Mouse (Mus musculus): Measurements from ENCODE around the gene Habp2.

GRCm38 (mm10) chr19:56325676-56326075 lies 38.7 kb downstream of the Habp2 start:
- TF ChIP-seq POLR2A (IDR thresholded peaks at IDR 0.05; ENCODE audit: insufficient read depth, low read length) (no peak), CTCF (IDR thresholded peaks at IDR 0.05; ENCODE audit: low read depth, low read length) (no peak), EP300 (IDR thresholded peaks at IDR 0.05; ENCODE audit: insufficient read depth, low read depth, low read length) (no peak)
